Mouse (Mus musculus) naive thymus-derived CD4-positive, alpha-beta T cell, adult 2 months (primary cell): ENCODE results near the gene Gnb1.
A peak's percentile ranks its signal among the peaks of the same experiment; 100 is the strongest.
"Not testable (repeated sequence)": the region's sequence is repeated elsewhere in the genome, so short reads cannot be mapped to it uniquely, and the experiment has no call there.

Experiments
- DNase-seq: peaks from one replicate; pipeline ENCODE4 v3.0.0-alpha.2; 2011; ENCODE audit warnings: low read depth

The Gnb1 gene

GRCm38 (mm10) chr4:155552917-155553532 lies 61.9 kb downstream of the Gnb1 start:
- no peak for DNase-seq

- no peak for DNase-seq
These were observed 63.7 kb downstream of the Gnb1 start for GRCm38 (mm10) chr4:155554880-155555279.

GRCm38 (mm10) chr4:155555464-155555863 lies 64.3 kb downstream of the Gnb1 start:
- no peak for DNase-seq

DNA sequence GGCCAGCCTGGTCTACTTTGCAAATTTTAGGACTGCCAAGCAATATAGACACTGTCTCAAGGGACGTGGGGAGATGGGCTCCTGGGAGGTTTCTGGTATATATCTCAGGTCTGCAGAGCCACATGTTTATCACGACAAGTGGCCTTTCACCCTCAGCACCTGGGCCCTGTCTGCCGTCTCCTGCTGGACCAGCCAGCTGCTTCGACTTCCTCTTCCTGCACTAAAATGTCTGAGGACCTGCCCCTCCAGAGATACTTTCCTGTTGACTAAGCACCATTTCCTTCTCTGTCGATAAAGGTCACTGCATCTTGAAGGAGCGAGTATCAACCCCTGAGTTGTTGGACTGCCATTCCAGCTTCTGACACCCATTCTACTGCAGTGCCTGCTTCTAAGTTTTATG lies 68.3 kb downstream of the Gnb1 start:
- no peak for DNase-seq

DNA sequence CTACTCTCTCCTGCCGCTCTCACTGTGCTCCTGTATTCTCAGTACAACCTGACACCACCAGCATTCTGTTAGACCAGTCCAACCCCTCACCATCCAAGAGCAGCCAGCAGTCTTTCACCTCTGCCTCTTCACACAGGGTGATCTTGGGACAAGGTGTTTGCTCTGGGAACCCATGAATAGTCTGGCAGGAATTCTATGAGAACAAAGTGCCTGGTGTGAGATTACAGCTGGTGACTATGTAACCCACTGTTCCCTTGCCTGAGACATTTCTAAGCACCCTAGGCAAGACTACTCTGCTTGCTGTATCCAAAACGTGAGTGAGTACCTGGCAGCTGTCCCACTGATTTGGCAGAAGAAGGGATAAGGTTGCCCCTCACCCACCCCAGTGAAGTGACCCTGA lies 69.8 kb downstream of the Gnb1 start:
- no peak for DNase-seq

- peak; percentile 32 for DNase-seq
These were observed 70.7 kb downstream of the Gnb1 start, which contains the start of gene Nadk for GRCm38 (mm10) chr4:155561661-155562442. TSS of gene Nadk (plus strand) at chr4:155562378.

GRCm38 (mm10) chr4:155562725-155563399 lies 71.7 kb downstream of the Gnb1 start:
- DNase-seq = no peak

- DNase-seq = peak; percentile 98
These were observed 72.5 kb downstream of the Gnb1 start for GRCm38 (mm10) chr4:155563400-155564231.

DNA sequence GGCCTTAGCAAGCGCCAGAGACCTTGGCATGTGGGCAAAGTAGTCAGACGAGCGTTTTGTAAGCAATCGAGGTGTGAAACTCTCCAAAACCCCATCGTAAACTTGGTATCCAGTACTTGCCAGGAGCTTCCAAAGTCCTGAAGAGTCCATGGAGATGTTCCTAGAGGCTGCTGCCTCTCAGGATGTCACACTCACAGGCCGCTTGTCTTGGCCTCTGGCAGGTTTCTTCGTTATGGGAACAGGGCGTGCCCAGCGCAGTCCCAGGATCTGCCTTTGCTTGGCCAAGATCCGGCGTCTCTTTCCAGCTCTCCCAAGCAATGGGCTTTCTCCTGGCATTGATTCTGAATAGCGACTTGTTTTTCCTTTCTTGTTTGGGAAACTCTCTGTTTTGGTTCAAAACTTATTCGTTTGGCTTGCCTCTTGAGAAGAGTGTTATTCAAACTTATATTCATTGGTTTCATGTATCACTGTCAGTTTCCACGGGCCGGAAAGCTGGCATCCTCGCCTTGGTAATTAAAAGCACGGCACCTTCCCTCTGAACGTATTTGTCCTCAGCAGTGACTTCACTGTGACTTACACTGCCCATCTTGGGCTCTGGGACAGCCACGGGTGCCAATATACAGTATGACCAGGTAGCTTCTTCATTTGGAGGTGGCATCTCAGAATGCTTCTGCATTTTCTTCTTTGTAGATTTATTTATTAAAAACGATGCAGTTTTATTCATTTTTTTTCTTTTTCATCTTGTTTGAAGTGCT lies 73.3 kb downstream of the Gnb1 start:
- no peak for DNase-seq

DNA sequence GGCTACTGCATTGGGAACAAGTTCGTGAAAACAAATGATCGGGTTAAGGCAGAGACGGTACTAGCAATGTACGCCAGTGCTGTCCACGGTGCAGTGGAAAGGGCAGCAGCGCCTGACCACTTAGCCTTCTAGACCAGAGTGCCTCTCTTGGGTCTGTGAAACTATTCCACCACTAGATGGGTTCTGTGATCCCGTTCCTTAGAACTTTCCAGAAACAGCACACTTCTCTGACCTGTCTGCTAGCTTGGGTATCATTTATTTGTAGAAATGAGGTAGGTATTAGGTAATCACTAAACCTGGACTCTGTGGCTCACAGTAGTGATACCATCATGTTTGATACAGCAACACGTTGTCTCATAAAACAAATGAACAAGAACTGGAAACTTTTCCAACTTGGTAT lies 75.4 kb downstream of the Gnb1 start:
- no peak for DNase-seq

DNA sequence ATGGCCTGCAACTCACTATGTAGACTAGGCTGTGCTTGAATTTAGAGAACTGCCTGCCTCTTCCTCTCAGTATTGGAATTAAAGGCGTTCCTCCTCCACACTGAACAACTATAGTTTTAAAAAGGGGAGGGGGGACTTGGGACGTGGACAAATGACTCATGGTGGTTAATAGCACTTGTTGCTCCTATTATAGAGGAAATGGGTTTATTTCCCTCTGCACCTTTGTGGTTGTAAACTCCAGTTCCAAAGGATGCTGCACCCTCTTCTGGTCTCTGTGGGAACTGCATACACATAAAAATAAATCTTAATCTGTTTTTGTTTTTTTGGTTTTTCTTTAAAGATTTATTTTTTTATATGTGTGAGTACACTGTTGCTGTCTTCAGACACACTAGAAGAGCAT lies 77.0 kb downstream of the Gnb1 start:
- DNase-seq = peak; percentile 82

GRCm38 (mm10) chr4:155568632-155569370 lies 77.6 kb downstream of the Gnb1 start:
- no peak for DNase-seq

GRCm38 (mm10) chr4:155569818-155570217 lies 78.7 kb downstream of the Gnb1 start:
- DNase-seq = no peak

DNA sequence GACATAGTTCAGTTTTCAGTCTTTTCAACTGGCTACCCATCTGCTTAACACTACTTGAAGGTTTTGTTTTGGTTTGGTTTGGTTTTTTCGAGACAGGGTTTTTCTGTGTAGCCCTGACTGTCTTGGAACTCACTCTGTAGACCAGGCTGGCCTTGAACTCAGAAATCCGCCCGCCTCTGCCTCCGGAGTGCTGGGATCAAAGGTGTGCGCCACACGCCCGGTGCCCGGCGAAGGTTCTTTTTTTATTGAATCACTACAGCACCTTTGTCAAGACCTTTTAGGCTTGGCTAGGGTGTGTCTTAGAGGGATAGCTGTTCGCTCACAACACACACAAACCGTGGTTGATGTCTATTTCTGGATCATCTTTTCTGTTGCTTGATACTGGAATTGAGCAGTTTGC lies 79.2 kb downstream of the Gnb1 start:
- DNase-seq = not testable (repeated sequence)

DNA sequence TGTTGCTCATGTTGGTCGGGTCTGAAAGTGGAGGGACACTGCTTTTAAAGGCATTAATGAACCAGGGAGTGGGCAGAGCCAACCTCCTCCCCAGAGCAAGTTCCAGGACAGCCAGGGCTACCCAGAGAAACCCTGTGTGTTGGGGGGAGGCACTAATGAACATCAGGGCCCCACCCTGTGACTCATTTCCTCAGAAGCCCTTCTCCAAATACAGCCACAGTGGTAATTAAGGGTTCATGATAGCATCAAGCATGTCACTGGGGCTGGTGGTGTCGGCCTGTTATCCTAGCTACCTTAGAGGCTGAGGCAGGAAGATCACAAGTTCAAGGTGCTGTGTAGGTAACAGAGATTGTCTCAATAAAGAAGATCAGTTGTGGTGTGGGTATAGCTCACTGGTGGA lies 80.3 kb downstream of the Gnb1 start:
- no peak for DNase-seq

DNA sequence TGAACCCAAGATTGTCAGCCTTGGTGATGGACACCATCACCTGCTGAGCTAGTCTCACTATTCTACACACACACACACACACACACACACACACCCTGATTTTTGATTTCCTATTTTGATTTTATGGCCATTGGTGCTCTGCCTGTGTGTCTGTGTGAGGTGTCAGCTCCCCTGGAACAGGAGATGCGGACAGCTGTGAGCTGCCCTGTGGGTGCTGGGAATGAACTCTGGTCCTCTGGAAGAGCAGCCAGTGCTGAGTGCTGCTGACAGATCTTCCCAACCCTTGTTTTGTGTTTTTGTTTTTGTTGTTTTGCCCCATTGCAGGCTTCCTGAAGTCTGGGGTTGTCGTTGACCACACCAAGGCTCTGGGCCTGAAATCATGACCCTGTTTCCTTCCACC lies 82.0 kb downstream of the Gnb1 start:
- no peak for DNase-seq

DNA sequence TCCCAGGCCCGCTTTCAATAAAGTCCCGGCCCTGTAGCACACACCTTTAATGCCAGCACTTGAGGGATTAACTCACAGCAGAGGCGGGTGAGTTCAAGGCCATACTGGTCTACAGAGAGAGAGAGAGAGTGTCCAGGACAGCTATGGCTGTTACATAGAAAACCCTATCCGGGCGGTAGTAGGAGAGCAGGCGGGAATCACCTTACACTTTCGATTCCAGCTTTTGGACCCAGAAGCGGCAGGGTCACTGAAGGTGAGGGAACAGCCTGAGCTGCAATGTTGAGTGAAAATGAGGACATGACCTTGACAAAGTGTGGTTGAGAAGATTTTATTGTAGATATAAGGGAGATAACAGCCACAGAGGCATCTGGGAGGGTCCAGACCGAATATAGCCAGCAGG lies 82.7 kb downstream of the Gnb1 start:
- DNase-seq = no peak

DNA sequence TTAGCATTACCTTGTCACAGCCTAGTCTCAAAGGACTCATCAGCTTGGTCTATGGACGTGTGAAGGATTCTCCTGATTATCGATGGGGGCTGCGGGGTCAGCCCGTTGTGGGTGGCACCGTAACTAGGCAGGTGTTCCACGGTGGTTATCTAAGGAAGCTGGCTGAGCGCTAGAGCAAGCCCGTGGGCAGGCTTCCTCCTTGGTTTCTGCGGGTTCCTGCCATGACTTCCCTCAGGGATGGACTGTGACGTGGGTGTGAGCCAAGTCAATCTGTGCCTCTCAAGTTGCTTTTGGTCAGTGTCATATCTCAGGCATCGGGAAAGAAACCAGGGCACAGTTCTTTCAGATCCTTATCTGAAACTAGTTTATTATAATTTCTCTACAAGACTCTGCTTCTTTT lies 83.8 kb downstream of the Gnb1 start:
- no peak for DNase-seq

GRCm38 (mm10) chr4:155575521-155575920 lies 84.4 kb downstream of the Gnb1 start:
- DNase-seq = no peak

DNA sequence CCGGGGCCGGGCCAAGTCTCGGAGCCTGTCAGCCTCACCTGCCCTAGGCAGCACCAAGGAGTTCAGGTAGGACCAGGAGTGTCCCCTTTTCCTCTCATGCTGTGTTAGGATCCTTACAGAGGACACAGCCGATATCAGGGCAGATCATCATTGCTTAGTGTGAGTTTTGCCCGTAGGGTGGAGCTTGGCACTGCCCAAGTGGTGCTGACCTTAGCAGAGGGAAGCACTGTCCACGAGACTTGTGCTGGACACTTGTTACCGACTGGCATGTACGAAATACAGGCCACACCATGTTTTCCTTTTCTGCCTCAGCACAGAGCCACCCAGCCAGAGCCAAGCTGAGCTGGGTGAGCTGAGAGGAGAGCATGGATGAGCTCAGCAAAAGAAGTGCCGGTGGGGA lies 86.0 kb downstream of the Gnb1 start:
- no peak for DNase-seq

DNA sequence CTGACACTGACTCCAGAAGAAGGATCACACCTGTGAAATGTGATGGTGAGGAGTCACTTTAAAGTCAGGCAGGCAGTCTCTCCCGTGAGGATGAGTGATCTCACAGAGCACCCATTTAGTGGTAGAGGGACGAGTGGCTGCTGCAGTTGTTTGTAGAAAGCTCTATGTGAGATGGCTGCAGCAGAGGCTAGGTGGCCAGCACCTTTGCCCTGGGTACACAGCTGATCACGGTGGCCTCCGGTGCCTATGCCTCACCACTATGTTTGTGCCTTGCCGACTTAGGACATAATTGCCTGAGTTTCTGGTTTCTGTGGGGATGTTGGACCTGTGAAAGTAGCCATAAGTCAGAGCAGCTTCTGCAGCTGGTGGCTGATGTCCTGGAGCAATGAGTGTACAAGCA lies 86.6 kb downstream of the Gnb1 start:
- DNase-seq = no peak
